Mouse (Mus musculus) CD4-positive naive resting alpha-beta T cell, adult 57 days (primary cell): Measurements from ENCODE around the gene Gm20917. TPM values are rescaled to one million over a fixed set of nuclear protein-coding genes. Genes with fewer than 3 reads are reported as not detected.

Experiments used
- total RNA-seq: library from RNA; stranded (reverse); gene quantifications from one replicate; pipeline ENCODE4 v1.2.4, GENCODE M21; 2023

Gene Gm20917
- not detected for total RNA-seq

DNA sequence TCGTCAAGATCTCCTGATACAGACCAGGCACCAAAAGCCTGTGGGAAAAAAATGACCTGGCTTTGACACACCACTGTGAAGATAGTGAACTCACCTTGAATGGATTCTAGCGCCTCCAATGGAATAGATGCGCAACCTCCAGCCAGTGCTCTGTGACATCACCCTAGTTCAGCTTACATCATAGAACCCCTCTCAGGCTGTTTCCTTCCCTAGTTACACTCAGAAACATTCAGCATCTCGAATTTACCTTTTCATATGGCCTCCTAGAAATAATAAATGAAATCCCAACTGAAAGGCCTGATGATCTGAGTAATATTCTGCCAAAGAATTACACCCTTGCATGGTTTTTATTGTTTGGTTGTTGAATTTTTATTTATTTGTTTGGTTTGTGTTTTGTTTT is at the start of gene Gm20917:
Gene Gm20917 (minus strand): TSS at position 101 of the 400 bp plus-strand sequence.

Other genes with a start within 250 kb of the Gm20917 start
- not detected for gene Gm20916, start 168.4 kb upstream of the Gm20917 start, total RNA-seq